Mouse (Mus musculus): ENCODE data around the gene Ppp2r2c. TPM values are rescaled to one million over a fixed set of nuclear protein-coding genes. Genes with fewer than 3 reads are reported as not detected.

Gene Ppp2r2c
- polyA plus RNA-seq (2012; rRNA removed) = 40.1 and 40.7 TPM in 2 replicates

GRCm38 (mm10) chr5:36868266-36869090 is at the start of gene Ppp2r2c:
Gene Ppp2r2c (plus strand): TSS chr5:36868513.

GRCm38 (mm10) chr5:36829913-36830879 is 38.1 kb upstream of the Ppp2r2c start, which contains the start of gene Man2b2:
Gene Man2b2 (minus strand): TSS chr5:36830653.

GRCm38 (mm10) chr5:36988781-36989624 is 120.7 kb downstream of the Ppp2r2c start, which contains the start of gene Wfs1:
Gene Wfs1 (minus strand): TSS chr5:36989205.

Other genes starting within 250 kb of the Ppp2r2c start
- gene D5Ertd579e, start 172.5 kb upstream of the Ppp2r2c start, polyA plus RNA-seq (2012; rRNA removed) = 40.1 and 48.8 TPM in 2 replicates
- gene Bloc1s4, start 119.9 kb upstream of the Ppp2r2c start, polyA plus RNA-seq (2012; rRNA removed) = 23.8 and 24.9 TPM in 2 replicates
- gene Mrfap1, start 71.7 kb upstream of the Ppp2r2c start, polyA plus RNA-seq (2012; rRNA removed) = 204 and 217 TPM in 2 replicates
- 13.7 and 16.2 TPM in 2 replicates for gene Man2b2, start 37.9 kb upstream of the Ppp2r2c start, polyA plus RNA-seq (2012; rRNA removed)
- 4.8 and 6.8 TPM in 2 replicates for gene Wfs1, start 120.7 kb downstream of the Ppp2r2c start, polyA plus RNA-seq (2012; rRNA removed)
- 7.2 and 8.0 TPM in 2 replicates for gene Gm1043, start 216.9 kb downstream of the Ppp2r2c start, polyA plus RNA-seq (2012; rRNA removed)

Data from central nervous system, embryonic 14 days (tissue).